Mouse (Mus musculus) megakaryocyte, embryonic 14.5 days (primary cell): ENCODE data around the gene Rbfox2. TPM values are rescaled to one million over a fixed set of nuclear protein-coding genes. Genes with fewer than 3 reads are reported as not detected.

Experiments
- H3K27me3 ChIP-seq: replicated peaks from 2 replicates; pipeline ENCODE3; 2012; ENCODE audit warnings: inconsistent platforms
- H3K36me3 ChIP-seq: replicated peaks from 2 replicates; pipeline ENCODE3; 2012; ENCODE audit warnings: low read length, inconsistent platforms, mixed read lengths
- H3K4me1 ChIP-seq: 2 replicates; pipeline ENCODE4 v1.6.1; 2012; ENCODE audit warnings: inconsistent platforms
- H3K4me3 ChIP-seq: replicated peaks from 2 replicates; pipeline ENCODE3; 2012; ENCODE audit warnings: moderate library complexity, mild to moderate bottlenecking, inconsistent platforms
- H3K9me3 ChIP-seq: 2 replicates; pipeline ENCODE4 v1.6.1; 2012; ENCODE audit warnings: inconsistent platforms
- FLI1 ChIP-seq: IDR thresholded peaks from 2 replicates; pipeline ENCODE4 v1.6.1; 2012; ENCODE audit warnings: low read length, inconsistent platforms, mixed read lengths
- GATA1 ChIP-seq: IDR thresholded peaks from 3 replicates; pipeline ENCODE4 v1.6.1; 2012; ENCODE audit warnings: mixed read lengths, low read length, inconsistent platforms, borderline replicate concordance
- polyA plus RNA-seq: library from polyadenylated mRNA; stranded (reverse); fragments of >175 nt; gene quantifications from 2 replicates; pipeline ENCODE4 v1.2.3, GENCODE M21; 2012; ENCODE audit warnings: low replicate concordance; ENCODE audit not compliant: insufficient read depth

The Rbfox2 gene
- polyA plus RNA-seq, 1 experiment, result 0.76 TPM

- peaks cover 14% of the 10 kb centered on the region for H3K27me3 ChIP-seq
- no peak overlapping the region for H3K4me3 ChIP-seq
- H3K4me1 ChIP-seq, result no peaks in the 10 kb centered on the region
- no peaks in the 10 kb centered on the region for H3K9me3 ChIP-seq
- no peak for TF ChIP-seq FLI1
- TF ChIP-seq GATA1, result no peak
- H3K36me3 ChIP-seq, result no peaks in the 10 kb centered on the region
These were observed 94.5 kb downstream of the Rbfox2 start for GRCm38 (mm10) chr15:77212217-77212757.

GRCm38 (mm10) chr15:77206996-77207395 is 99.8 kb downstream of the Rbfox2 start:
- Histone ChIP-seq H3K27me3 (peaks cover 16% of the 10 kb centered on the region), H3K36me3 (no peaks in the 10 kb centered on the region), H3K9me3 (no peaks in the 10 kb centered on the region), H3K4me3 (no peak overlapping the region), H3K4me1 (no peaks in the 10 kb centered on the region)
- TF ChIP-seq GATA1 (no peak), FLI1 (no peak)

DNA sequence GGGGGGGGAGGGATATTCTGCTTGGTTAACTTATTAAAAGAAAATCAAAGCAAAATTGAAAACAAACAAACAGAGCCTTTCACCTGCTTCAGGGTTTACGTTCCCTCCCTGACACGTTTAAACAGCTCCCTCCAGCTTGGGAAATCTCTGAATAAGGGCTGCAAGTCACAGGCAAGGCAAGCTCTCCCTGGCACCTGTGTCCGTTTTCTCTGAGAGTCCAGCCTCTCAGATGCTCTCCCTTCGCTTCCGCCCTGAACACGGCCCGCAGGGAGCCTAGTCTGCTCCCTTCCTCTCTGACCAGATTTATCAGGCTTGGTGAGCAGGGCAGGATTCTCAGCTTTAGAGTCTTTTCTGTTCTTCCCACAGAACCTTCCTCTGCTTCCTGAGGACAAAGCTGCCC is 101.9 kb downstream of the Rbfox2 start:
- H3K27me3 ChIP-seq, result peaks cover 20% of the 10 kb centered on the region
- H3K9me3 ChIP-seq, result no peaks in the 10 kb centered on the region
- no peaks in the 10 kb centered on the region for H3K4me1 ChIP-seq
- no peak for TF ChIP-seq FLI1
- TF ChIP-seq GATA1, result no peak
- no peaks in the 10 kb centered on the region for H3K36me3 ChIP-seq
- H3K4me3 ChIP-seq, result no peak overlapping the region

- no peak for TF ChIP-seq GATA1
- TF ChIP-seq FLI1, result no peak
- no peaks in the 10 kb centered on the region for H3K9me3 ChIP-seq
- H3K27me3 ChIP-seq, result peaks cover 27% of the 10 kb centered on the region
- H3K4me3 ChIP-seq, result no peak overlapping the region
- H3K4me1 ChIP-seq, result no peaks in the 10 kb centered on the region
- no peaks in the 10 kb centered on the region for H3K36me3 ChIP-seq
These were observed 103.4 kb downstream of the Rbfox2 start for GRCm38 (mm10) chr15:77203255-77203981.

DNA sequence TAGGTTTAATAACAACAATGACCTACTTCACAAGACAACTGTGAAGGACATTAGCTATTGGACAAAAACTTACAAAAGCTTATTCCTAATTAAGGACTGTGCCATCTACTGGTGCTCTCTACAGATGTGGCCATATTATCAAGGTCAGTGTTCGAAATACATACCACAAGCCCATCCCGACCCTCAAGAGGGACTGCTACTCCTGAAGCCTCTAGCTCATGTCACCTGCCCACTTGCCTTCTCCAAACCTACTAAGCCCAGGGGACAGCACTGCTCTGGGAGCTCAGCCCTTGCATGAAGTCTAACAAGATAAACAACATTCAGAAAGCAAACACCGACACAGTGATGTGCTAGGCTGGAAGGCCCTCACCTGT is 103.9 kb downstream of the Rbfox2 start:
- TF ChIP-seq GATA1 (no peak), FLI1 (no peak)
- Histone ChIP-seq H3K4me3 (no peak overlapping the region), H3K9me3 (no peaks in the 10 kb centered on the region), H3K27me3 (peaks cover 25% of the 10 kb centered on the region), H3K4me1 (no peaks in the 10 kb centered on the region), H3K36me3 (no peaks in the 10 kb centered on the region)

DNA sequence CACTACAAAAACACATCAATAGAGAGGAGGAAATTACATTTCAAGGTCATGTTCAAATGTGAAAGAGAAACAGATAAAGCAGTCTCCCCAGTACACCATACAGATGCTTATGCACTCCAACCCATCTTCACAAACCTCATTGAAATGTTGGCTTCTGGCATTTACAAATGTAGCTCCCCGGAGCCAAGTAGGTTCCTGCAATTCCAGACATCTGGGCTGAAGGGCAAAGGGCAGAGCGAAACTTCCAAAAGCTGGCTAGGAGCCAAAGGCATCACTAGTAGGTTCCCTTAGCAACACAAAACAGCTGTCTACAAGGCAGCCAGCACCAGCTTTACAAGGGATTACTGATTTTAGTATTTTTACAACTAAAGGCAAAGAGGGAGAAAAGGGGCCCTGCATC is 104.6 kb downstream of the Rbfox2 start:
- Histone ChIP-seq H3K4me3 (no peak overlapping the region), H3K36me3 (no peaks in the 10 kb centered on the region), H3K9me3 (no peaks in the 10 kb centered on the region), H3K4me1 (no peaks in the 10 kb centered on the region), H3K27me3 (peaks cover 25% of the 10 kb centered on the region)
- no peak for TF ChIP-seq GATA1
- no peak for TF ChIP-seq FLI1

- no peaks in the 10 kb centered on the region for H3K36me3 ChIP-seq
- no peak for TF ChIP-seq FLI1
- TF ChIP-seq GATA1, result no peak
- H3K27me3 ChIP-seq, result peaks cover 20% of the 10 kb centered on the region
- H3K4me3 ChIP-seq, result no peak overlapping the region
- no peaks in the 10 kb centered on the region for H3K4me1 ChIP-seq
- H3K9me3 ChIP-seq, result no peaks in the 10 kb centered on the region
These were observed 110.0 kb downstream of the Rbfox2 start for GRCm38 (mm10) chr15:77196827-77197226.

GRCm38 (mm10) chr15:77196001-77196400 is 110.8 kb downstream of the Rbfox2 start:
- H3K27me3 ChIP-seq, result peaks cover 18% of the 10 kb centered on the region
- no peaks in the 10 kb centered on the region for H3K4me1 ChIP-seq
- no peak for TF ChIP-seq GATA1
- no peak for TF ChIP-seq FLI1
- no peaks in the 10 kb centered on the region for H3K9me3 ChIP-seq
- H3K36me3 ChIP-seq, result no peaks in the 10 kb centered on the region
- H3K4me3 ChIP-seq, result no peak overlapping the region

GRCm38 (mm10) chr15:77192154-77192935 is 114.5 kb downstream of the Rbfox2 start:
- no peak for TF ChIP-seq GATA1
- TF ChIP-seq FLI1, result no peak
- H3K36me3 ChIP-seq, result no peaks in the 10 kb centered on the region
- H3K4me3 ChIP-seq, result no peak overlapping the region
- H3K9me3 ChIP-seq, result no peaks in the 10 kb centered on the region
- no peaks in the 10 kb centered on the region for H3K4me1 ChIP-seq
- H3K27me3 ChIP-seq, result peaks cover 12% of the 10 kb centered on the region

DNA sequence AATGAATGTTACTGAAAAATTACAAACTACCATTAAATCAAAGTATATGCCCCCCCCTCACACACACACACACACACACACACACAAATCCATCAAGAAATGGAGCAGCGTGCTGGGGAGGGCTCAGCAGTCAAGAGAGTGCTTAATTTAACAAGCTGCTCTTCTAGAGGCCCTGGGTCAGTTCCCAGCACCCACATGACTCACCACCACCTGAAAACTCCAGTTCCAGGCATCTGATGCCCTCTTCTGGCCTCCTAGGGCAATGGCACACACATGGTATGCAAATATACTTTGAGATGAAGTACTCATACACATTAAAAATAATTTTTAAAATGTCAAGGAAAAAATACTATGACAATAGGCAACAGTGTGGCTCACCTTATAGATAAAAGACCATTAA is 120.7 kb downstream of the Rbfox2 start:
- no peaks in the 10 kb centered on the region for H3K4me1 ChIP-seq
- peaks cover 2% of the 10 kb centered on the region for H3K27me3 ChIP-seq
- no peak overlapping the region for H3K4me3 ChIP-seq
- TF ChIP-seq FLI1 (no peak), GATA1 (no peak)
- H3K36me3 ChIP-seq, result no peaks in the 10 kb centered on the region
- H3K9me3 ChIP-seq, result peaks cover 6% of the 10 kb centered on the region; the same call in 1 of the 2 replicates
